In genomic region chr3:154754505-154754904, GRCm38 (mm10) we compare ENCODE assay signal across 26 mouse cellular contexts.
DNase-seq lines count a peak whose midpoint lies in the region; ATAC-seq and TF ChIP-seq lines count a peak whose summit lies in the region.
"Had no signal": no experiment of that assay in that cellular context is flagged by ENCODE, and none has a peak within 500 bp of the region (broad histone marks: within the 10 kb centered on the region; RNA-seq: fewer than 3 reads in every experiment).

No protein-coding gene starts in this region.

- in situ Hi-C loops in Patski (cut with MboI; ENCODE audit: low pct_unique_long_range_greater_than_20kb), result no loop called here

- WGBS in heart, embryonic 11.5 days (ENCODE audit: insufficient replicate concordance), result 45% methylated on average over 3 of the region's 3 CpGs
- WGBS in lung, embryonic 14.5 days, result 35% methylated on average over 3 of the region's 3 CpGs
- WGBS in hindbrain, embryonic 16.5 days, result 56% methylated on average over 3 of the region's 3 CpGs

- DNase-seq in heart, adult 8-10 months (ENCODE audit: low spot score), result peak; percentile 10
- peak; percentile 8 for DNase-seq in lung, embryonic 14.5 days
- no peak for DNase-seq in lung, postnatal 25 days (ENCODE audit: low spot score)
- DNase-seq in Patski (ENCODE audit: low read depth, low spot score), result peak; percentile 38
- DNase-seq in gastrocnemius, postnatal 14 days, result no peak
- DNase-seq: cerebellum, adult 11 months; cerebellum, adult 9-11 months; gastrocnemius, postnatal 25 days; kidney, adult 18-20 months; kidney, postnatal 25 days; lung, adult 18-20 months; lung, postnatal 36 days; right cerebral cortex, postnatal 14 days; thymus, postnatal 14 days had no signal

- intact Hi-C loops in gastrocnemius, postnatal 14 days (cut with DNase I; ENCODE audit: low total_unique reads), result no loop called here

- no peak overlapping the region for H3K4me2 ChIP-seq in heart, embryonic 11.5 days
- no peak overlapping the region for H3K4me2 ChIP-seq in lung, embryonic 14.5 days
- no peak overlapping the region for H3K4me2 ChIP-seq in hindbrain, embryonic 16.5 days (ENCODE audit: low read length)
- H3K4me2 ChIP-seq: embryonic facial prominence, embryonic 15.5 days; heart, embryonic 13.5 days; limb, embryonic 13.5 days; liver, embryonic 12.5 days; midbrain, embryonic 13.5 days; neural tube, embryonic 12.5 days had no signal

- no peak for ATAC-seq in heart, embryonic 11.5 days (replicated peaks; ENCODE audit: insufficient number of reproducible peaks, low FRiP score, low TSS enrichment)
- no peak; the same call in 1 of the 2 replicates for ATAC-seq in lung, embryonic 14.5 days (ENCODE audit: insufficient read depth)
- peak; percentile 99 for ATAC-seq in Patski
- ATAC-seq in hindbrain, embryonic 16.5 days, result no peak
- ATAC-seq: forebrain, embryonic 16.5 days; liver, embryonic 12.5 days; midbrain, embryonic 13.5 days had no signal

- no peak overlapping the region for H3K27ac ChIP-seq in heart, embryonic 11.5 days (ENCODE audit: low read depth, low read length)
- no peak overlapping the region for H3K27ac ChIP-seq in lung, embryonic 14.5 days (ENCODE audit: low read depth)
- H3K27ac ChIP-seq in hindbrain, embryonic 16.5 days (ENCODE audit: low read depth, low read length), result no peak overlapping the region
- H3K27ac ChIP-seq: embryonic facial prominence, embryonic 15.5 days; forebrain, embryonic 10.5 days; heart, embryonic 13.5 days; layer of hippocampus, adult 2 months; limb, embryonic 13.5 days; liver, embryonic 12.5 days; midbrain, embryonic 13.5 days; neural tube, embryonic 12.5 days had no signal

- CTCF ChIA-PET in Patski (lab: Charles Lee), result interaction anchor here (1.0 to 1.3 kb wide), 5 partner anchors 12 to 62 kb away, joined by 3 to 4 read pairs (median 3); no protein-coding TSS in a partner anchor

- H3K4me3 ChIP-seq in heart, embryonic 11.5 days (ENCODE audit: low read depth, low read length), result no peak overlapping the region
- H3K4me3 ChIP-seq in lung, embryonic 14.5 days (ENCODE audit: low read depth, low read length), result no peak overlapping the region
- no peak overlapping the region for H3K4me3 ChIP-seq in hindbrain, embryonic 16.5 days (ENCODE audit: low read length)
- H3K4me3 ChIP-seq: embryonic facial prominence, embryonic 15.5 days; forebrain, embryonic 10.5 days; heart, embryonic 13.5 days; layer of hippocampus, adult 2 months; limb, embryonic 13.5 days; liver, embryonic 12.5 days; megakaryocyte, embryonic 14.5 days; midbrain, embryonic 13.5 days; neural tube, embryonic 12.5 days had no signal

- H3K9ac ChIP-seq in heart, embryonic 11.5 days (ENCODE audit: low read depth, low read length), result no peak overlapping the region
- H3K9ac ChIP-seq in lung, embryonic 14.5 days, result no peak overlapping the region
- no peak overlapping the region for H3K9ac ChIP-seq in hindbrain, embryonic 16.5 days (ENCODE audit: low read depth, low read length)
- H3K9ac ChIP-seq: embryonic facial prominence, embryonic 15.5 days; heart, embryonic 13.5 days; limb, embryonic 13.5 days; liver, embryonic 12.5 days; midbrain, embryonic 13.5 days; neural tube, embryonic 12.5 days had no signal

- H3K27me3 ChIP-seq in heart, embryonic 11.5 days (ENCODE audit: control insufficient read depth, insufficient read depth, low read length), result no peaks in the 10 kb centered on the region
- no peaks in the 10 kb centered on the region for H3K27me3 ChIP-seq in lung, embryonic 14.5 days (ENCODE audit: insufficient read depth, low read length)
- no peaks in the 10 kb centered on the region for H3K27me3 ChIP-seq in Patski
- H3K27me3 ChIP-seq in hindbrain, embryonic 16.5 days (replicated peaks; ENCODE audit: control insufficient read depth, insufficient read depth, low read length), result no peaks in the 10 kb centered on the region
- H3K27me3 ChIP-seq: embryonic facial prominence, embryonic 15.5 days; heart, embryonic 13.5 days; limb, embryonic 13.5 days; liver, embryonic 12.5 days; megakaryocyte, embryonic 14.5 days; midbrain, embryonic 13.5 days; neural tube, embryonic 12.5 days had no signal

- no peaks in the 10 kb centered on the region for H3K36me3 ChIP-seq in heart, embryonic 11.5 days (ENCODE audit: control insufficient read depth, insufficient read depth, low read length)
- H3K36me3 ChIP-seq in lung, embryonic 14.5 days (ENCODE audit: insufficient read depth), result no peaks in the 10 kb centered on the region
- no peaks in the 10 kb centered on the region for H3K36me3 ChIP-seq in hindbrain, embryonic 16.5 days (ENCODE audit: control insufficient read depth, insufficient read depth, low read length)
- H3K36me3 ChIP-seq: embryonic facial prominence, embryonic 15.5 days; forebrain, embryonic 10.5 days; heart, embryonic 13.5 days; limb, embryonic 13.5 days; liver, embryonic 12.5 days; midbrain, embryonic 13.5 days; neural tube, embryonic 12.5 days had no signal

- TF ChIP-seq CTCF in lung, embryonic 14.5 days (IDR thresholded peaks at IDR 0.05; ENCODE audit: low read depth), result no peak
- TF ChIP-seq CTCF in Patski (IDR thresholded peaks at IDR 0.05), result no peak

- no peaks in the 10 kb centered on the region for H3K9me3 ChIP-seq in heart, embryonic 11.5 days (replicated peaks; ENCODE audit: control insufficient read depth, low read length)
- H3K9me3 ChIP-seq in lung, embryonic 14.5 days (ENCODE audit: low read depth, low read length), result no peaks in the 10 kb centered on the region
- H3K9me3 ChIP-seq in hindbrain, embryonic 16.5 days (ENCODE audit: control insufficient read depth, low read length), result no peaks in the 10 kb centered on the region
- H3K9me3 ChIP-seq: embryonic facial prominence, embryonic 15.5 days; forebrain, embryonic 10.5 days; heart, embryonic 13.5 days; limb, embryonic 13.5 days; liver, embryonic 12.5 days; midbrain, embryonic 13.5 days; neural tube, embryonic 12.5 days had no signal

- H3K4me1 ChIP-seq in heart, embryonic 11.5 days (ENCODE audit: control insufficient read depth, insufficient read depth, low read length), result no peaks in the 10 kb centered on the region
- H3K4me1 ChIP-seq in lung, embryonic 14.5 days (ENCODE audit: insufficient read depth), result no peaks in the 10 kb centered on the region
- H3K4me1 ChIP-seq in hindbrain, embryonic 16.5 days (ENCODE audit: control insufficient read depth, insufficient read depth, low read depth, low read length), result no peaks in the 10 kb centered on the region
- H3K4me1 ChIP-seq: embryonic facial prominence, embryonic 15.5 days; heart, embryonic 13.5 days; liver, embryonic 12.5 days; megakaryocyte, embryonic 14.5 days; midbrain, embryonic 13.5 days had no signal

- POLR2A ChIA-PET in Patski (lab: Charles Lee), result interaction anchor here (1.1 kb wide), 1 partner anchor 13 kb away, joined by 3 read pairs; no protein-coding TSS in a partner anchor

Comparison
In these comparisons a context has a peak if more than half of its experiments do, and no peak if none do; other contexts are left out.
1. DNase-seq: peak in heart, adult 8-10 months (single experiment), lung, embryonic 14.5 days (single experiment) and Patski (single experiment); none in lung, postnatal 25 days (single experiment) and gastrocnemius, postnatal 14 days (single experiment).